Mouse (Mus musculus) liver, adult 2 months (tissue): ENCODE results near the gene Itgb4. TPM values are rescaled to one million over a fixed set of nuclear protein-coding genes. Genes with fewer than 3 reads are reported as not detected.

Experiments used
- DNase-seq: peaks from one replicate; pipeline ENCODE4 v3.0.0-alpha.2; 2011; ENCODE audit warnings: low read depth, low spot score; ENCODE audit errors: extremely low read depth
- H3K27ac ChIP-seq: fragments of 200-500 bp; replicated peaks from 2 replicates; pipeline ENCODE4 v1.5.1; 2012; ENCODE audit warnings: low read depth, mild to moderate bottlenecking, control low read depth, inconsistent platforms, low read length; ENCODE audit not compliant: insufficient read depth
- H3K27me3 ChIP-seq: fragments of 200-500 bp; 2 replicates; pipeline ENCODE4 v1.6.1; 2012; ENCODE audit warnings: mild to moderate bottlenecking, moderate library complexity, low read length, inconsistent platforms; ENCODE audit not compliant: control insufficient read depth, insufficient read depth
- H3K36me3 ChIP-seq: fragments of 200-500 bp; 2 replicates; pipeline ENCODE4 v1.6.1; 2012; ENCODE audit warnings: low read length, inconsistent platforms; ENCODE audit not compliant: control insufficient read depth, insufficient read depth
- H3K4me1 ChIP-seq: fragments of 200-500 bp; 2 replicates; pipeline ENCODE4 v1.6.1; 2011; ENCODE audit warnings: low read length; ENCODE audit not compliant: control insufficient read depth, insufficient read depth
- H3K4me3 ChIP-seq: fragments of 200-500 bp; 2 replicates; pipeline ENCODE4 v1.5.1; 2011; ENCODE audit warnings: low read depth, mild to moderate bottlenecking, control low read depth, low read length, moderate library complexity; ENCODE audit not compliant: insufficient read depth
- H3K79me2 ChIP-seq: fragments of 200-500 bp; 2 replicates; pipeline ENCODE4 v1.6.1; 2012; ENCODE audit warnings: inconsistent platforms, mild to moderate bottlenecking, low read length, moderate library complexity; ENCODE audit not compliant: control insufficient read depth, insufficient read depth
- H3K9ac ChIP-seq: fragments of 200-500 bp; 2 replicates; pipeline ENCODE4 v1.6.1; 2012; ENCODE audit warnings: low read depth, mild to moderate bottlenecking, control low read depth, inconsistent platforms, low read length
- CTCF ChIP-seq: fragments of 200-500 bp; IDR thresholded peaks from 2 replicates; pipeline ENCODE4 v1.5.1; 2011; ENCODE audit warnings: low read depth, low read length, control low read depth
- POLR2A ChIP-seq: fragments of 200-500 bp; IDR thresholded peaks from 2 replicates; pipeline ENCODE4 v1.6.1; 2011; ENCODE audit warnings: low read length, control low read depth; ENCODE audit not compliant: insufficient read depth; ENCODE audit errors: extremely low read depth
- WGBS: fragments of 180-500 bp; shearing (Covaris S2); methylation state at CpG from one replicate; pipeline ENCODE4 v1.1.7; 2018; 5-methylcytosine and 5-hydroxymethylcytosine counted together
- polyA plus RNA-seq: library from polyadenylated mRNA; depleted of rRNA; stranded (reverse); fragments of >200 nt; gene quantifications from 2 replicates; pipeline ENCODE4 v1.2.3, GENCODE M21; 2012
- total RNA-seq: library from RNA; depleted of rRNA; stranded (reverse); fragments of >200 nt; gene quantifications from 2 replicates; pipeline ENCODE4 v1.2.3, GENCODE M21; 2014

Itgb4 gene
- total and polyA plus RNA-seq, 2 experiments = 0.18 to 0.65 TPM

DNA sequence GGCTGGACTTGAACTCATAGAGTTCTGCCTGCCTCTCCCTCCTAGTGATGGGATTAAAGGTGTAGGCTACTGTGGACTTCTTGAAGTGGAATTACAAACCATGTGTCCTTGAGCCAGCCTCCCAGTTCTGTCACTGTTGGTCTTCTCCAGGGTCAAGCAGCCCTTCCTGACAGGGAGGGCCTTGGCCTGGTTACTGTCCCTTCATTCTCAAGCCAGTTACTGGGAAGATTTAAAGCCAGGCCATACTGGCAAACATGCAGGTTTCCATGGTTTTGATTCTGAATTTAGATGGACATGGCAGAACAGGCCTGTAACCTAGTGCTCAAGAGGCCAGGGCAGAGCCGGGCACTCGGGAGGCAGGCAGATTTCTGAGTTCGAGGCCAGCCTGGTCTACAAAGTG, 20.7 kb downstream of the Itgb4 start:
- Histone ChIP-seq H3K27me3 (no peaks in the 10 kb centered on the region), H3K79me2 (no peaks in the 10 kb centered on the region), H3K4me1 (no peaks in the 10 kb centered on the region), H3K27ac (no peak overlapping the region), H3K4me3 (no peak overlapping the region), H3K9ac (no peak overlapping the region), H3K36me3 (no peaks in the 10 kb centered on the region)
- 92% methylated on average over 3 of the region's 3 CpGs for WGBS
- TF ChIP-seq POLR2A (no peak), CTCF (no peak)
- DNase-seq = no peak

DNA sequence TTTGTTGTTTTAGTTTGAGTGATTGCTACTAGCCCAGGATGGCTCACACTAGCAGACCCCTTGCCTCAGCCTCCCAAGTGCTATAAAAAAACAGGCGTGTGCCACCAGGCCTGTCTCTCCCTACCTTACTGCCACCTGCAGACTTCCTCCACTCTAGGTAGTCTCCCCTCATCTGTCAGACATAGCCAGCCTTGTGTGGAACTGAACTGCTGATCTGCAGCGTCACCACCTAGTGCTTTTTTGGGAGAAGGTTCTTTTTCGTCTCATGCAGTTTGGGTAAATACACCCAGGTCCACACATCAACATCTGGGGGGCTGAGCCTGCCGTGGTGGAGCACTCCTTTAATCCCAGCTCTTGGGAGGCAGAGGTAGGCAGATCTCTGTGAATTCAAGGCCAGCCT, 22.5 kb downstream of the Itgb4 start:
- TF ChIP-seq CTCF = no peak
- no peak for TF ChIP-seq POLR2A
- H3K79me2 ChIP-seq = no peaks in the 10 kb centered on the region
- no peak for DNase-seq
- H3K4me3 ChIP-seq = no peak overlapping the region
- no peak overlapping the region for H3K9ac ChIP-seq
- no peaks in the 10 kb centered on the region for H3K4me1 ChIP-seq
- no peaks in the 10 kb centered on the region for H3K36me3 ChIP-seq
- WGBS = 87% methylated on average over 4 of the region's 4 CpGs
- H3K27me3 ChIP-seq = no peaks in the 10 kb centered on the region
- no peak overlapping the region for H3K27ac ChIP-seq

DNA sequence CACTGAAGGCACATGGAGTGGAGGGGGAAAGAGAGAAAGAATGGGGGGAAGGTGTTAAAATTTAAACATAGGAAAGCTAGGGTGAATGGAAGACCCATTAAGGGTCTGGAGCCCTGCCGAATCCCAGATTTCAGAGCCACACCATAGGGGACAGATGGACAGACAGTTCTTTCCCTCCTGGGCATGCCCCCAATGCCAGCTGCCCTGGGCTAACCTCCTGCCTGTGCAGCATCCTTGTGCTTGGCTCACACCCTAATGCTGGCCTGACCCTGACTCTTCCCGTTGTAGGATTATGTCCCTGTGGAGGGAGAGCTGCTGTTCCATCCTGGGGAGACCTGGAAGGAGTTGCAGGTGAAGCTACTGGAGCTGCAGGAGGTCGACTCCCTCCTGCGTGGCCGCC, 23.2 kb downstream of the Itgb4 start:
- no peaks in the 10 kb centered on the region for H3K4me1 ChIP-seq
- no peak for TF ChIP-seq POLR2A
- TF ChIP-seq CTCF = no peak
- no peaks in the 10 kb centered on the region for H3K36me3 ChIP-seq
- WGBS = 73% methylated on average over 5 of the region's 5 CpGs
- no peak overlapping the region for H3K4me3 ChIP-seq
- no peaks in the 10 kb centered on the region for H3K79me2 ChIP-seq
- H3K9ac ChIP-seq = no peak overlapping the region
- no peak overlapping the region for H3K27ac ChIP-seq
- DNase-seq = no peak
- no peaks in the 10 kb centered on the region for H3K27me3 ChIP-seq

DNA sequence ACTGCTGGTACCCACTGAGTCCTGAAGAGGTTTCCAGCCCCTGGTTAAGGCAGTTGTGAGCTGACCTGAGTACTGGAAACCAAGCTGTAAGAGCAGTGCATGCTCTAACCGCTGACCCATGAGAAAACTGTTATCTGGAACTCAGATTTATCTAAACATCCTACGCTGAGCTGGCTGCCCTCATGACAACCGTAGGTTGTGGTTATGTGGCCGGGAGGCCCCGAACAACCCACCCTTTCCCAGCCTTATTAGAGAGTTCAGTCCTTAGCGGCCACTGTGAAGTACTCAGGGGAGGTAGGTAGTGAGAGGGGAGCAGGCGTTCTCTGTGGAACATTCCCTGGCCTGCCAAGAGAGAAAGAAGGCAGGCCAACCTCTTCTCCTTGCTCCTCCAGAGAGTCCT, 24.5 kb downstream of the Itgb4 start:
- Histone ChIP-seq H3K36me3 (no peaks in the 10 kb centered on the region), H3K4me1 (no peaks in the 10 kb centered on the region), H3K9ac (no peak overlapping the region), H3K27ac (no peak overlapping the region), H3K79me2 (no peaks in the 10 kb centered on the region), H3K4me3 (no peak overlapping the region), H3K27me3 (no peaks in the 10 kb centered on the region)
- TF ChIP-seq POLR2A = no peak
- no peak for TF ChIP-seq CTCF
- WGBS = 69% methylated on average over 7 of the region's 7 CpGs
- no peak for DNase-seq

DNA sequence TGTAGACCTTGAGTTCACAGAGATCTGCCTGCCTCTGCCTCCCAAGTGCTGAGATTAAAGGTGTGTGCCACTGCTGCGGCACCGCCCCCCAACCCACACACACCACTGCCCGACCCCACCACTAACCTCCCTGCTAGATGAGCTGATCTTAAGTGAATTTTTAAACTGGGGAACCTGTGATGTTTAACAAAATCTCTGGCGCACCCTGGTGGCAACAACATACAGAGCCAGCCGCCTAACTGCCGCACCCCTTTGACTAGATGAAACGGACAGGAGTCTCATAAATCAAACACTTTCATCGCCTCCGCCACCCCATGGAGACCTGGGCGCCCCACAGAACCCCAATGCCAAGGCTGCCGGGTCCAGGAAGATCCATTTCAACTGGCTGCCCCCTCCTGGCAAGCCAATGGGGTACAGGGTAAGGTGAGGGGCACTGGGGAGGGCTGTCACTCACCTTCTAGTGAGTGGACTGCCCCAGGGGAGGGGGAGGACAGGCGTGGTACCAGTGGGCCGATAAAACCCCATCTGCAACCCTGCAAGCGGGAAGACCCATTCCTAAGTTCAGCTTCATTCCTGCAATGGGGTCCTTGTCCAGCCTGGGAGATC, 25.1 kb downstream of the Itgb4 start:
- 12% methylated on average over 14 of the region's 14 CpGs for WGBS
- Histone ChIP-seq H3K27ac (no peak overlapping the region), H3K4me3 (no peak overlapping the region), H3K4me1 (no peaks in the 10 kb centered on the region), H3K27me3 (no peaks in the 10 kb centered on the region), H3K79me2 (no peaks in the 10 kb centered on the region), H3K9ac (no peak overlapping the region), H3K36me3 (no peaks in the 10 kb centered on the region)
- DNase-seq = no peak
- TF ChIP-seq POLR2A = no peak
- peak; percentile 78 for TF ChIP-seq CTCF

DNA sequence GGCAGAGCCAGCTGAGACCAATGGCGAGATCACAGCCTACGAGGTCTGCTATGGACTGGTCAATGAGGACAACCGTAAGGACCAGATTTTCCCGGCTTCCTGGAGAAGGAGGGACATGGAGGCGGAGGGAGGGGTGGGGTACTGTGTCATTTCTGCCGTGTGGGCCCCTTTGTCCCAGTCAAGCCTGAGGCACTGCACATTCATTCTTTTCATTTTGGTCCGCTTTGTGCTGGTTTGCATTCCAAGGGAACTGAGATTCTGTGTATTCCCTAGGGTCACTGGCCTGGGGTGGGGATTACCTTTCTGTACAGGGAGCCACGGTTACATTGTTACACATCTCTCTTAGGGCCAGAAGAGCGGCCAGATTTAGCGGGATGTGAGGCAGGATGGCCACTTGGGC, 26.1 kb downstream of the Itgb4 start:
- no peaks in the 10 kb centered on the region for H3K27me3 ChIP-seq
- peaks cover 3% of the 10 kb centered on the region for H3K4me1 ChIP-seq
- no peak overlapping the region for H3K4me3 ChIP-seq
- 56% methylated on average over 10 of the region's 10 CpGs for WGBS
- no peaks in the 10 kb centered on the region for H3K36me3 ChIP-seq
- no peak overlapping the region for H3K9ac ChIP-seq
- no peak overlapping the region for H3K27ac ChIP-seq
- H3K79me2 ChIP-seq = no peaks in the 10 kb centered on the region
- TF ChIP-seq POLR2A (no peak), CTCF (no peak)
- DNase-seq = no peak
